Mouse (Mus musculus): ENCODE results near the gene Mtor.

Gene Mtor

GRCm38 (mm10) chr4:148484511-148484910, 36.1 kb downstream of the Mtor start:
- DNase-seq (ENCODE audit: low spot score in 2 of 2): no peak

GRCm38 (mm10) chr4:148487841-148488240, 39.4 kb downstream of the Mtor start:
- DNase-seq (ENCODE audit: low spot score in 2 of 2): no peak

- DNase-seq (ENCODE audit: low spot score in 2 of 2): no peak
These were observed 42.1 kb downstream of the Mtor start for GRCm38 (mm10) chr4:148490502-148490901.

GRCm38 (mm10) chr4:148491448-148491847, 43.0 kb downstream of the Mtor start:
- DNase-seq (ENCODE audit: low spot score in 2 of 2): no peak

- no peak for DNase-seq (ENCODE audit: low spot score in 2 of 2)
These were observed 46.7 kb downstream of the Mtor start for GRCm38 (mm10) chr4:148495160-148495559.

- no peak for DNase-seq (ENCODE audit: low spot score in 2 of 2)
These were observed 47.7 kb downstream of the Mtor start for GRCm38 (mm10) chr4:148495874-148496689.

- DNase-seq (ENCODE audit: low spot score in 2 of 2): no peak
These were observed 52.0 kb downstream of the Mtor start, which contains the start of gene Angptl7 for GRCm38 (mm10) chr4:148500410-148500867. Gene Angptl7, minus strand, starts transcription at chr4:148500460.

- DNase-seq (ENCODE audit: low spot score in 2 of 2): no peak
These were observed 56.1 kb downstream of the Mtor start for GRCm38 (mm10) chr4:148504497-148504959.

GRCm38 (mm10) chr4:148507585-148507984, 59.2 kb downstream of the Mtor start:
- no peak for DNase-seq (ENCODE audit: low spot score in 2 of 2)

GRCm38 (mm10) chr4:148508084-148508849, 59.9 kb downstream of the Mtor start:
- no peak for DNase-seq (ENCODE audit: low spot score in 2 of 2)

GRCm38 (mm10) chr4:148509450-148510084, 61.2 kb downstream of the Mtor start:
- DNase-seq (ENCODE audit: low spot score in 2 of 2): no peak

- no peak for DNase-seq (ENCODE audit: low spot score in 2 of 2)
These were observed 62.3 kb downstream of the Mtor start for GRCm38 (mm10) chr4:148510691-148511090.

GRCm38 (mm10) chr4:148511334-148511733, 62.9 kb downstream of the Mtor start:
- DNase-seq (ENCODE audit: low spot score in 2 of 2): no peak

GRCm38 (mm10) chr4:148513021-148513559, 64.7 kb downstream of the Mtor start:
- no peak for DNase-seq (ENCODE audit: low spot score in 2 of 2)

GRCm38 (mm10) chr4:148515313-148515712, 66.9 kb downstream of the Mtor start:
- no peak for DNase-seq (ENCODE audit: low spot score in 2 of 2)

GRCm38 (mm10) chr4:148517809-148518208, 69.4 kb downstream of the Mtor start:
- no peak for DNase-seq (ENCODE audit: low spot score in 2 of 2)

- no peak for DNase-seq (ENCODE audit: low spot score in 2 of 2)
These were observed 69.9 kb downstream of the Mtor start for GRCm38 (mm10) chr4:148518235-148518795.

GRCm38 (mm10) chr4:148523538-148523937, 75.1 kb downstream of the Mtor start:
- no peak for DNase-seq (ENCODE audit: low spot score in 2 of 2)

GRCm38 (mm10) chr4:148527158-148527910, 78.9 kb downstream of the Mtor start:
- no peak for DNase-seq (ENCODE audit: low spot score in 2 of 2)

- no peak for DNase-seq (ENCODE audit: low spot score in 2 of 2)
These were observed 81.9 kb downstream of the Mtor start for GRCm38 (mm10) chr4:148530351-148530750.

GRCm38 (mm10) chr4:148530778-148531177, 82.4 kb downstream of the Mtor start:
- no peak for DNase-seq (ENCODE audit: low spot score in 2 of 2)

All from spleen, postnatal 14 days (tissue).